Mouse (Mus musculus): ENCODE data around the gene Cenpk. TPM values are rescaled to one million over a fixed set of nuclear protein-coding genes. Genes with fewer than 3 reads are reported as not detected.
A peak's percentile ranks its signal among the peaks of the same experiment; 100 is the strongest.

Gene Cenpk
- polyA plus RNA-seq, 1 experiment from 2014 or later, result 53.4 TPM

DNA sequence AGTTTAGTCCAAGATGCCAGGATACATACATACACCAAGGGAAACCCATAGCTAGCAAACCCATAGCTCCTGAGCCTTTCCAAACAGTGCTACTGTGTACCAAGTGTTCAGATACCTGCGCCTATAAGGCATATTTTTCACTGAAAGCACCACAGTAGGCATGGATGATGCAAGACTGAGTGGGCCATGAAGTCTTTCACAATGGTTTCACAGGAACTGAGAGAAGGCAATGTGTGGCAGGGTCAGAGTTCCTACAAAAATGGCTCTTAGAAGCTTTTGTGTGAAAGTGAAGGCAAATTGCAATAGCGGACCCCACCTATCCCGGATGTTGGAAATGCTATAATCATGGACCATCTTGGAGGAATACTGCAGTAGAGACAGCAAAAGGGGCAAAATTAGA is 30.6 kb downstream of the Cenpk start:
- ATAC-seq (replicated peaks; ENCODE audit: low FRiP score, low TSS enrichment, low read depth) (no peak), DNase-seq (ENCODE audit: low spot score) (no peak)
- Histone ChIP-seq H3K4me3 (ENCODE audit: low read depth, low read length) (no peak overlapping the region), H3K9me3 (ENCODE audit: control insufficient read depth, low read length) (no peaks in the 10 kb centered on the region), H3K4me2 (ENCODE audit: low read length) (no peak overlapping the region), H3K27ac (ENCODE audit: low read depth) (no peak overlapping the region), H3K4me1 (replicated peaks; ENCODE audit: control insufficient read depth, insufficient read depth, low read length) (no peaks in the 10 kb centered on the region), H3K36me3 (ENCODE audit: control insufficient read depth, insufficient read depth, low read length) (no peaks in the 10 kb centered on the region), H3K9ac (ENCODE audit: low read length) (no peak overlapping the region), H3K27me3 (replicated peaks; ENCODE audit: control insufficient read depth, insufficient read depth, low read length) (no peaks in the 10 kb centered on the region)
- WGBS, result 90% methylated on average over 3 of the region's 3 CpGs

DNA sequence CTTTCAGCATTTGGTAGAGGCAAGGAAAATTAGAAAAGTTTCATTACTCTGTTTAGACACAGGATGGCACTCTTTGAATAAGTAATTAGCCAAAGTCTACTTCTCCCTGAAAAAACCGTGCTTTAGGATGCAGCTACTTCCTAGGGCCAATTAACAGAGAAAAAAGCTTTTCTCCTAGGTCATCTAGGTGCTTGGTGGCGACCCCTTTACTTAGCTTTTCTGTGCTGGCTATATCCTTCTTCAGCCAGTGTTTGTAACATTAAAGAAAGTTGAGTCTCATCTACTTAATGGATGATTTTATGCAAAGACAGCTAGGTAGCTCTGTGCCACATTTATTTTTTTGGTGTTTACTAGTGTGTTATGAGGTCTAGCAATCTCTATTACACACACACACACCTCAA is 56.6 kb downstream of the Cenpk start:
- H3K27me3 ChIP-seq (replicated peaks; ENCODE audit: control insufficient read depth, insufficient read depth, low read length), result no peaks in the 10 kb centered on the region
- H3K9me3 ChIP-seq (ENCODE audit: control insufficient read depth, low read length), result no peaks in the 10 kb centered on the region
- DNase-seq (ENCODE audit: low spot score), result peak; percentile 51
- no peak overlapping the region for H3K4me2 ChIP-seq (ENCODE audit: low read length)
- no peaks in the 10 kb centered on the region for H3K4me1 ChIP-seq (replicated peaks; ENCODE audit: control insufficient read depth, insufficient read depth, low read length)
- no peaks in the 10 kb centered on the region for H3K36me3 ChIP-seq (ENCODE audit: control insufficient read depth, insufficient read depth, low read length)
- ATAC-seq (replicated peaks; ENCODE audit: low FRiP score, low TSS enrichment, low read depth), result no peak
- H3K9ac ChIP-seq (ENCODE audit: low read length), result no peak overlapping the region
- peak overlapping the region; percentile 69; the same call in 1 of the 2 replicates for H3K27ac ChIP-seq (ENCODE audit: low read depth)
- no peak overlapping the region for H3K4me3 ChIP-seq (ENCODE audit: low read depth, low read length)
- 2% methylated on average over 2 of the region's 2 CpGs for WGBS

DNA sequence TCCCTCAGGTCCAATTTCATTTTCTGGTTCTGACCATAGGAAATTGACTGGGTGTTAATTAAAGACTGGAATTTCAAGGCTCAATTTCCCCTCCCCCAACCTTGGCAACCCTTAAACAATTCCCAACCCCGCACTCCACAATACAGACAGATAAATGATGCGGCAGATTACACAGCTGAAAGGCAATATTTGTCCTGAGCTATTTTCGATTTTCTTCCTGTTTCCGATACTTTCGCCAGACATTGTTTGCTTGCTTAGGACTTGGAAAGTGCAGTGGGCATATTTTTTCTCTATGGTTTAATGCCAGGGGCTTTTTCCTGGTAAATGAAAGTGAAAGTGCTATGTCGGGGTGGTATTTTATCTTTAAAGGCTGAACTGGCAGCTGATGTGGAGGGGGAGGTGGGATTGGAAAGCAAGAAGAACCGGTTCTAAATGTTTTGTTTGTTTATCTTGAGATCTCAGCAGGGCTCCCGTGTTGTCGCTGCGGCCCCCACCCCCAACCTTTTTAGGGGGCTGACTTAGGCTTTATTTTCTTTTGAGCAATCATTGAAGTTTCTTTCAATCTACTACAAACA is 57.4 kb downstream of the Cenpk start:
- no peaks in the 10 kb centered on the region for H3K4me1 ChIP-seq (replicated peaks; ENCODE audit: control insufficient read depth, insufficient read depth, low read length)
- H3K4me3 ChIP-seq (ENCODE audit: low read depth, low read length), result peak overlapping the region; percentile 35
- H3K9me3 ChIP-seq (ENCODE audit: control insufficient read depth, low read length), result no peaks in the 10 kb centered on the region
- DNase-seq (ENCODE audit: low spot score) (peak; percentile 57), ATAC-seq (replicated peaks; ENCODE audit: low FRiP score, low TSS enrichment, low read depth) (no peak)
- H3K36me3 ChIP-seq (ENCODE audit: control insufficient read depth, insufficient read depth, low read length), result no peaks in the 10 kb centered on the region
- H3K27ac ChIP-seq (ENCODE audit: low read depth), result peak overlapping the region; percentile 69
- H3K9ac ChIP-seq (ENCODE audit: low read length), result peak overlapping the region; percentile 45
- no peaks in the 10 kb centered on the region for H3K27me3 ChIP-seq (replicated peaks; ENCODE audit: control insufficient read depth, insufficient read depth, low read length)
- WGBS, result 2% methylated on average over 10 of the region's 10 CpGs
- peak overlapping the region; percentile 60 for H3K4me2 ChIP-seq (ENCODE audit: low read length)

DNA sequence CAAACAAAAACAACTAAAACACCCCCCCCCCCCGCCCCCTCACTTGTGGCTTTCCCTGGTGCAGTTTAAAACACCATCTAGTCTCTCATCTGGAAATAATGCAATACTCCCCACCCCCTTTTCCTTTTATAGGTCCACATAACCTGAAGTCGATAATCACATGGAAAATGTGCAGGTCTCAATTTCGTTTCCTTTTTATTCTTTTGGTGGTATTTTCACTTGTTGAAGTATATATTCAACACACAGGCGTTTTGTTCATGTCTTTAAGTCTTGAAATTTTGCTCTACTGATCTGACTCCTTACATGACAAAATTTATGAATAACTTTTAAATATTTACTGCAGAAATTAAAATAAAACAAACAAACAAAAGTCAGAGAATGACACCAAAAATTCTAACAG is 57.9 kb downstream of the Cenpk start:
- H3K4me3 ChIP-seq (ENCODE audit: low read depth, low read length), result peak overlapping the region; percentile 35
- H3K9me3 ChIP-seq (ENCODE audit: control insufficient read depth, low read length), result no peaks in the 10 kb centered on the region
- no peak for ATAC-seq (replicated peaks; ENCODE audit: low FRiP score, low TSS enrichment, low read depth)
- peak overlapping the region; percentile 60 for H3K4me2 ChIP-seq (ENCODE audit: low read length)
- H3K27me3 ChIP-seq (replicated peaks; ENCODE audit: control insufficient read depth, insufficient read depth, low read length), result no peaks in the 10 kb centered on the region
- no peak for DNase-seq (ENCODE audit: low spot score)
- no peaks in the 10 kb centered on the region for H3K4me1 ChIP-seq (replicated peaks; ENCODE audit: control insufficient read depth, insufficient read depth, low read length)
- H3K36me3 ChIP-seq (ENCODE audit: control insufficient read depth, insufficient read depth, low read length), result no peaks in the 10 kb centered on the region
- H3K27ac ChIP-seq (ENCODE audit: low read depth), result peak overlapping the region; percentile 78; the same call in 1 of the 2 replicates
- H3K9ac ChIP-seq (ENCODE audit: low read length), result peak overlapping the region; percentile 45
- WGBS, result under 1% methylated on average over 4 of the region's 4 CpGs

DNA sequence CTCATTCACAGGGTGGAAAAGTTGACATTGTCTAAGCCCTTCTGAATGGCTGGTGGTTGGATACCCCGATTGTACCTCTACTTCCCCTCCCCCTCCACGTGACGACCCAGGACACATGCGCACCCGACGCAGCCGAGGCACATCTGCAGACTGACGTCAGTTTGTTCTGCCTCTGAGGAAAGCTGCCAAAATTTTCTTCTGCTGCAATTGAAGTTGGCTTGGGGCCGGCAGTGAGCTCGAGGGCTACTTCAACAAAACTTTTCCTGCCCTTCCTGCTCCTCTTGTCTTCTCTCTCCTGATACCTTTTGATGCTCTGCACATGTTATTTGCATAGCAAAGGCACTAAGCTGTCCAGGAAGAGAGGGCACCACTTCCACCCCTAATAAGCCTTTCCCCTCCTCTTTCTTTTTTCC is 58.5 kb downstream of the Cenpk start:
- Histone ChIP-seq H3K9me3 (ENCODE audit: control insufficient read depth, low read length) (no peaks in the 10 kb centered on the region), H3K27me3 (replicated peaks; ENCODE audit: control insufficient read depth, insufficient read depth, low read length) (no peaks in the 10 kb centered on the region), H3K4me2 (ENCODE audit: low read length) (peak overlapping the region; percentile 60), H3K4me1 (replicated peaks; ENCODE audit: control insufficient read depth, insufficient read depth, low read length) (no peaks in the 10 kb centered on the region), H3K9ac (ENCODE audit: low read length) (peak overlapping the region; percentile 42), H3K4me3 (ENCODE audit: low read depth, low read length) (peak overlapping the region; percentile 35), H3K36me3 (ENCODE audit: control insufficient read depth, insufficient read depth, low read length) (no peaks in the 10 kb centered on the region), H3K27ac (ENCODE audit: low read depth) (peak overlapping the region; percentile 78)
- WGBS, result 1% methylated on average over 10 of the region's 10 CpGs
- ATAC-seq (replicated peaks; ENCODE audit: low FRiP score, low TSS enrichment, low read depth) (peak; percentile 91), DNase-seq (ENCODE audit: low spot score) (peak; percentile 90)

DNA sequence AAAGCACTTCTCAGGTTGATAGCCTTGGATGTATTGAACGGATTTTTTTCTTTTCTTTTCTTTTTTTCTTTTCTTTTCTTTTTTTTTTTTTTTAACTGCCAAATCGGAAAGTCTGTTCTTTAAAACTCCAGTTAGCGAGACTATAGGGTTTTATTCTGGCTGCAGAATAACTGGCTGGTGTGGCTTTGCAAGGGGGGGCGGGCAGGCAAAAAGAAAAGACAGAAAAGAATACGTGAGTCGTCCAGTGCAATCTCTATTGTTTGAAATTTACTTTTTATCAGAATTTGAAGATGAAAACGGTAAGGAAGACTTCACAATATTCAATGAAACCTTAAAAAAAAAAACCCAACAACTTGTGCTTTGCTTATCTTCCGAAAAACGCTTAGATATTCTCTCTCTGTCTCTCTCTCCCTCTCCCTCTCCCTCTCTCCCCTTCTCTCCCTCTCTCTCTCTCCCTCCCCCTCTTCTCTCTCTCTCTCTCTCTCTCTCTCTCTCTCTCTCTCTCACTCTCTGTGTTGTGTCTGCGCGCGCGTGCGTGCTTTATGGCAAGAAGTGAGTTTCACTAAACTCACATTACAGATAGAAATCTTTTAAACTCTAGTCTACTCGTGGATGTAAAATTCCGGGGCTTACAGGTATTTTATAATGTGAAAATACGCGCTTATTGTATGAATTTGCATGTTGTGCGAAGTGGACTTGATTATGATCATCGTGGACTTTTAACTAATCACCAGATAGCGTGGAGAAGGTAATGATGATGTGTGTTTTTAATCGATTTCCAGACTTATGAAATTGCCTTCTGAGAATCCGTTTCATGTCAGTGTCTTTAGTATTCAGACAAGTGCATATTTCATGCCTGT is 59.2 kb downstream of the Cenpk start, which contains the start of gene Adamts6:
Gene Adamts6, plus strand, starts transcription at position 470 of the 860 bp plus-strand sequence.
- DNase-seq (ENCODE audit: low spot score), result no peak
- Histone ChIP-seq H3K27me3 (replicated peaks; ENCODE audit: control insufficient read depth, insufficient read depth, low read length) (no peaks in the 10 kb centered on the region), H3K27ac (ENCODE audit: low read depth) (peak within 1 kb of the TSS; percentile 78), H3K36me3 (ENCODE audit: control insufficient read depth, insufficient read depth, low read length) (no peaks in the 10 kb centered on the region), H3K4me1 (replicated peaks; ENCODE audit: control insufficient read depth, insufficient read depth, low read length) (no peaks in the 10 kb centered on the region), H3K9me3 (ENCODE audit: control insufficient read depth, low read length) (no peaks in the 10 kb centered on the region), H3K9ac (ENCODE audit: low read length) (peak within 1 kb of the TSS; percentile 42), H3K4me3 (ENCODE audit: low read depth, low read length) (peak within 1 kb of the TSS; percentile 35), H3K4me2 (ENCODE audit: low read length) (peak within 1 kb of the TSS; percentile 60)
- no peak for ATAC-seq (replicated peaks; ENCODE audit: low FRiP score, low TSS enrichment, low read depth)
- under 1% methylated on average over 23 of the region's 23 CpGs for WGBS

DNA sequence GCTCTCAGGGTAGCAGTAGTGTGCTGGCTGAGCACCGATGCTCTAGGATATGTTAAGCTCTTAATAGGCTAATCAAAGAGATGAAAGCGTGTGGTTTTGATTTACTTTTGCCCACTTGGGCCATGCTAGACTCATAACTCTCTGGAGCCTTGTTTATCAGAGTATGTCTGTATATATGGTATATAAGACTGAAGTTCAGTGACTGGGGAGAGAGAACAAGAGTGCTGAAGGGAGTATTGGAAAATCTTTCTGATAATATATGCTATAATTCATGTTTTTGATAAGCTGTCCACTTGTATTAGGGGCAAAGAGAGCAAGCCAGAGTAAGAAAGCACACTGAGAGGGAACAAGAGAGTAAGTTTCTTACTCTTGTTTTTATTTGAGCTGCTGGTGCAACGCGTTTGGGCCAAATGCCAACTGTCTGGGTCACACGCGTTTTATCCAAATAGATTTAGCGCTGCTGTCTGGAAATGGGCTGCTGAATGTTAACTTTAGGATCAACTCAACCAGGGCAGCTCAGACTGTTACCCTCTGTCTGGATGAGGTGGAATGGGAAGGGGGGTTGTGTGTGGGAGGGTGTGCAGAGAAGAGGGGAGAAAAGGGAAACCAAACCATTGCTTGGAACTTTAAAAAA is 59.9 kb downstream of the Cenpk start:
- peak overlapping the region; percentile 42 for H3K9ac ChIP-seq (ENCODE audit: low read length)
- no peaks in the 10 kb centered on the region for H3K4me1 ChIP-seq (replicated peaks; ENCODE audit: control insufficient read depth, insufficient read depth, low read length)
- H3K27me3 ChIP-seq (replicated peaks; ENCODE audit: control insufficient read depth, insufficient read depth, low read length), result no peaks in the 10 kb centered on the region
- no peaks in the 10 kb centered on the region for H3K9me3 ChIP-seq (ENCODE audit: control insufficient read depth, low read length)
- H3K4me2 ChIP-seq (ENCODE audit: low read length), result peak overlapping the region; percentile 60
- peak overlapping the region; percentile 78 for H3K27ac ChIP-seq (ENCODE audit: low read depth)
- DNase-seq (ENCODE audit: low spot score) (peak; percentile 79), ATAC-seq (replicated peaks; ENCODE audit: low FRiP score, low TSS enrichment, low read depth) (peak; percentile 72)
- no peaks in the 10 kb centered on the region for H3K36me3 ChIP-seq (ENCODE audit: control insufficient read depth, insufficient read depth, low read length)
- WGBS, result 2% methylated on average over 7 of the region's 7 CpGs
- peak overlapping the region; percentile 35 for H3K4me3 ChIP-seq (ENCODE audit: low read depth, low read length)

DNA sequence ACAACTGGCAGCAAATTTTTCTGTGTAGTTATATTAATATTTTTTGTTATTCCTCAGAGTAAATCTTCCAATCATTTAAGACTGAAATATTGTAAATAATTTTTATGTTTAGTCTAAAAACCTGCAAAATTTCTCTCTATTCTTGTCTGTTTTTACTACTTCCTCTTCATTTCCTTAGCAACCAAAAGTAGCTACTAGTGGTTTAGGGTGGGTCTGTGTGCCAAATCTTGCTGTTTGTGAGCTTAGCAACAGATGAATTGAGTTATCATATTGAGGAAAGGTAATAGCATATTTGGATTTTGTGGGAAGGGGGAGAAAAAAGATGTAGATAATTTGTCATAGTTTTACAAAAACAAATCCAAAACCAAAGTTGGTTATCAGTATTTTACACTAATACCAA is 60.8 kb downstream of the Cenpk start:
- Histone ChIP-seq H3K4me1 (replicated peaks; ENCODE audit: control insufficient read depth, insufficient read depth, low read length) (no peaks in the 10 kb centered on the region), H3K4me3 (ENCODE audit: low read depth, low read length) (peak overlapping the region; percentile 35), H3K4me2 (ENCODE audit: low read length) (peak overlapping the region; percentile 60), H3K27me3 (replicated peaks; ENCODE audit: control insufficient read depth, insufficient read depth, low read length) (no peaks in the 10 kb centered on the region), H3K9me3 (ENCODE audit: control insufficient read depth, low read length) (no peaks in the 10 kb centered on the region), H3K27ac (ENCODE audit: low read depth) (no peak overlapping the region), H3K36me3 (ENCODE audit: control insufficient read depth, insufficient read depth, low read length) (no peaks in the 10 kb centered on the region), H3K9ac (ENCODE audit: low read length) (no peak overlapping the region)
- DNase-seq (ENCODE audit: low spot score) (no peak), ATAC-seq (replicated peaks; ENCODE audit: low FRiP score, low TSS enrichment, low read depth) (no peak)
